Mouse (Mus musculus): Measurements from ENCODE around the gene Mymx. TPM values are rescaled to one million over a fixed set of nuclear protein-coding genes. Genes with fewer than 3 reads are reported as not detected.

The Mymx gene
- polyA plus RNA-seq, 1 experiment = 22.6 TPM

DNA sequence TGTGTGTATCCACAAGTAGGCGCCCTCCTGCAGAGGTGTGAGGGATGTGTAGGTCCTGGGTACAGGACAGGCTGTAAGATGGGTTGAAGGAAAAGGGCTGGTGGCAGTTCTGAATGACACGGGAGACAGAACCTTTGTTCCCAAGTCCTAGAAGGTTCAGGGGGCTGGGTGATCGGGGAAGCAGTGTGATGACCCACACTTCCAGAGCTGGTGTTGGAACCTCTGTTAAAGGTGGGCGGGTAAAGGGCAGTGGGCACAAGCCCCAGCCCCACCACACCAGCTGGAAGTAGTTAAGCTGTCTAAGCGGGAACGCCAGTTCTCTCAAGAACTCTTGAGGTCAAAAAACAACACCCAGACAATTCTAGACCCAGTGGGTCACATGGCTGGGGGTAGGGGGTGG, 11.5 kb downstream of the Mymx start:
- Histone ChIP-seq H3K36me3 (ENCODE audit: control insufficient read depth, insufficient read depth, low read length, poor library complexity, severe bottlenecking) (peaks cover 36% of the 10 kb centered on the region), H3K4me3 (ENCODE audit: low read depth, low read length) (no peak overlapping the region), H3K27me3 (ENCODE audit: control insufficient read depth, insufficient read depth, low read length, poor library complexity, severe bottlenecking) (no peaks in the 10 kb centered on the region), H3K9me3 (replicated peaks; ENCODE audit: control insufficient read depth, insufficient read depth, low read length, poor library complexity, severe bottlenecking) (no peaks in the 10 kb centered on the region), H3K27ac (ENCODE audit: insufficient read depth, low read length) (no peak overlapping the region), H3K9ac (ENCODE audit: low read depth, poor library complexity, severe bottlenecking) (no peak overlapping the region), H3K4me1 (ENCODE audit: control insufficient read depth, insufficient read depth, low read length) (peaks cover 3% of the 10 kb centered on the region)
- TF ChIP-seq EP300 (IDR thresholded peaks at IDR 0.05; ENCODE audit: insufficient read depth, low read depth, low read length) (no peak), CTCF (IDR thresholded peaks at IDR 0.05; ENCODE audit: low read depth, low read length) (no peak), POLR2A (IDR thresholded peaks at IDR 0.05; ENCODE audit: insufficient read depth, low read length) (no peak)

DNA sequence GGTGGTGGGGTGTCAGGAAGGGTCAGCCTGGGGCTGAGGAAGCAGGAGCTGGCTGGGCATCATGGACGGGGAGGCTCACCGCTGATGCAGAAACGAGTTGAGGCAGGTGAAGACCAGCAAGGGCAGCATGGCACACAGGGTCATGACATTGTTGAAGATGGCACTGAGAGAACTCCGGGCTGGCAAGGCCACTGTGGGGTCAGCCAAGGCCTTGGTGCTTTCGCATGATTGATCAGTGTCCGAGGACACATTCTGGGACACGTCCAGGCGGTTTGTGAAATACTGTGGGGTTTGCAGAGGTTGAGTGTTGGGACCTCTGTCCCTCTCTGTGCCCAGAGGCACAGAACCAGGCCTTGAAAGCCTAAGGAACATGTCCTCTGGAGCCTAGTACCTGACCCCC, 12.1 kb downstream of the Mymx start:
- Histone ChIP-seq H3K27ac (ENCODE audit: insufficient read depth, low read length) (no peak overlapping the region), H3K36me3 (ENCODE audit: control insufficient read depth, insufficient read depth, low read length, poor library complexity, severe bottlenecking) (peaks cover 36% of the 10 kb centered on the region), H3K4me3 (ENCODE audit: low read depth, low read length) (no peak overlapping the region), H3K9ac (ENCODE audit: low read depth, poor library complexity, severe bottlenecking) (no peak overlapping the region), H3K4me1 (ENCODE audit: control insufficient read depth, insufficient read depth, low read length) (peaks cover 3% of the 10 kb centered on the region), H3K27me3 (ENCODE audit: control insufficient read depth, insufficient read depth, low read length, poor library complexity, severe bottlenecking) (no peaks in the 10 kb centered on the region), H3K9me3 (replicated peaks; ENCODE audit: control insufficient read depth, insufficient read depth, low read length, poor library complexity, severe bottlenecking) (no peaks in the 10 kb centered on the region)
- TF ChIP-seq POLR2A (IDR thresholded peaks at IDR 0.05; ENCODE audit: insufficient read depth, low read length) (no peak), CTCF (IDR thresholded peaks at IDR 0.05; ENCODE audit: low read depth, low read length) (no peak), EP300 (IDR thresholded peaks at IDR 0.05; ENCODE audit: insufficient read depth, low read depth, low read length) (no peak)

DNA sequence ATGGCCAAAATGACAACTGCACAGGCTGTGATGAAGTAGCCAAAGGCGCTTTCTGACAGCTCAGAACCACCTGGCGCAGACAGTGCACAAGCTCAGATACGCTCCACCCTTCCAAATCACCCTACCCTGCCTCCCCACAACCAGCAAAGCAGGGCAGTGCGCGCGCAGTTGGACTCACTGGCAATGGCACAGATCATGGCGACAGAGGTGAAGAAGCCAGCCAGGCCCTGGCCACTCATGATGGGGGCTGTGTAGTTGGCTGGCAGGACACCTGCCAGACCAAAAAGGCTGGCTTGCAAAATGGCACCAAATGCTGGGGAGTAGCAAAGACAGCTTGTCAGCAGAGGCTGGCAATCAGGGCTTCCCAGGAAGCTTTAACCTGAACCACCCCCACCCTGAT, 12.7 kb downstream of the Mymx start:
- Histone ChIP-seq H3K27ac (ENCODE audit: insufficient read depth, low read length) (no peak overlapping the region), H3K4me3 (ENCODE audit: low read depth, low read length) (no peak overlapping the region), H3K9me3 (replicated peaks; ENCODE audit: control insufficient read depth, insufficient read depth, low read length, poor library complexity, severe bottlenecking) (no peaks in the 10 kb centered on the region), H3K9ac (ENCODE audit: low read depth, poor library complexity, severe bottlenecking) (no peak overlapping the region), H3K27me3 (ENCODE audit: control insufficient read depth, insufficient read depth, low read length, poor library complexity, severe bottlenecking) (no peaks in the 10 kb centered on the region), H3K36me3 (ENCODE audit: control insufficient read depth, insufficient read depth, low read length, poor library complexity, severe bottlenecking) (peaks cover 36% of the 10 kb centered on the region), H3K4me1 (ENCODE audit: control insufficient read depth, insufficient read depth, low read length) (peaks cover 3% of the 10 kb centered on the region)
- no peak for TF ChIP-seq EP300 (IDR thresholded peaks at IDR 0.05; ENCODE audit: insufficient read depth, low read depth, low read length)

DNA sequence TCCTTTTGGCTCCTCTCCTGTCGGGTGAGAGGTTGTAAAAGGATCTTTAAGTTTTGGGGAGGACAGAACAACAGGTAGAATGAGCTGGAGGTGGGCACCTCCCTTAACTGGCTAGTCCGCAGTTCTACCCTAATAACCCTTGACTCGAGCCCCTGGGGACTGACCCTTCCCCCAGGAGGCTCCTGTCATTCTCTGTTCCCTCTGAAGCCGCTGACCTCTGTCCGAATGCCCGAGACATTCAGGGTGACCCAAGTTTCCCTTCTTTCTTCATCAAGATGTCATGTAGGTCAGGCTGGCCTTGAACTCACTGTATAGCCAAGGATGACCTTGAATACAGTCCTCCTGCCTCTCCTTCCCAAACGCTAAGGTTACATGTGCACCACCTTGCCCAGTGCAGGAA, 13.5 kb downstream of the Mymx start:
- H3K36me3 ChIP-seq (ENCODE audit: control insufficient read depth, insufficient read depth, low read length, poor library complexity, severe bottlenecking) = peaks cover 36% of the 10 kb centered on the region
- no peak overlapping the region for H3K27ac ChIP-seq (ENCODE audit: insufficient read depth, low read length)
- H3K9ac ChIP-seq (ENCODE audit: low read depth, poor library complexity, severe bottlenecking) = no peak overlapping the region
- no peak for TF ChIP-seq CTCF (IDR thresholded peaks at IDR 0.05; ENCODE audit: low read depth, low read length)
- TF ChIP-seq POLR2A (IDR thresholded peaks at IDR 0.05; ENCODE audit: insufficient read depth, low read length) = no peak
- TF ChIP-seq EP300 (IDR thresholded peaks at IDR 0.05; ENCODE audit: insufficient read depth, low read depth, low read length) = no peak
- H3K4me1 ChIP-seq (ENCODE audit: control insufficient read depth, insufficient read depth, low read length) = peaks cover 3% of the 10 kb centered on the region
- H3K27me3 ChIP-seq (ENCODE audit: control insufficient read depth, insufficient read depth, low read length, poor library complexity, severe bottlenecking) = no peaks in the 10 kb centered on the region
- no peaks in the 10 kb centered on the region for H3K9me3 ChIP-seq (replicated peaks; ENCODE audit: control insufficient read depth, insufficient read depth, low read length, poor library complexity, severe bottlenecking)
- H3K4me3 ChIP-seq (ENCODE audit: low read depth, low read length) = no peak overlapping the region

DNA sequence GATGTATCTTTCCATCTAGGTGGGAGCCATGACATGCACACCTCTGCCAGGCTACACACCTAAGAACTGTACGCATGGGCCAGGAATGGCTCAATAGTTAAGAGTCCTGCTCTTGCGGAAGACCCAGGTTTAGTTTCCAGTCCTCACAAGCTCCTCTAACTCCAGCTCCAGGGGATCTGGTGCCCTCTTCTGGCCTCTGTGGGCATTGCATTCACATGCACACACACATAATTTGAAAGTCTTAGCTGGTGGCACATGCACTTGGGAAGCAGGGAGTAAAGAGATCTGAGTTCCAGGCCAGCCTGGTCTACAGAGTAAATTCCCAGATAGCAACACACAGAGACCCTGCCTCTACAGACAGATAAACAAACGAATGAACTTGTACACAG, 15.5 kb downstream of the Mymx start:
- Histone ChIP-seq H3K4me1 (ENCODE audit: control insufficient read depth, insufficient read depth, low read length) (peaks cover 3% of the 10 kb centered on the region), H3K27ac (ENCODE audit: insufficient read depth, low read length) (0 out of 2 replicates have a peak overlapping the region, but pooled peaks have one; percentile 40)

DNA sequence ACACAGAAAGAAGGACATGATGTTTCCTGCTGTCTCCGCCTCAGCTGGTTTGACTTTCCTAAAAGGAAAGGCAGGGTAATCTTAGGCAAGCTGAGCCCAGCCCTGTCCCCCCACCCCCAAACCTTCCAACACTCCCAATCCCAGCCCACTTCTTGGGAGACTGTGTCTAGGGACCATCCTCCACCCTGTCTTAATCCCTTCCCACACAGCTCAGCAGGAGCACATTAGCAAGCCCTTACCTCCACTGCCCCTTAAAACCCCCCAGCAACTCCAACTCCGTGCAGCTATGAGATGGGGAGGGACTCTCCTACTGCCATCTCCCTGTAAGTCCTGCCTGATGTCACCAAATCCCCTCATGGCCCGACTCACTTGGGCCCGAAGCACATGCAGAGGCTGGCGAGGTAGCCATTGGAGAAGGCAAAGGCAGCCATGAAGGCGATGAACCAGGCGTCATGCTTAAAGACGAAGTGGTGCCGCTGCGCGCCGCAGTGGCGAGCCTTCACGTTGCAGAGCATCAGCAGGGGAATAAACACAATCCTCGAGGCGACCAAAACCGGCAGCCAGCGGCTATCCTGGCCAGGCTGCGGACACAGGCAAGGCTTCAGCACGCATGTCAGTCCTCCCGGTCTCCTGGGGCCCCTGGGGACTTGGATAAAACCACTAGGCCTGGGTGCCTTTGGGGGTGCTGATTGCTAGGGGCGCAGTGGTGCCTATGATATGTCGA, 16.0 kb downstream of the Mymx start:
- peaks cover 2% of the 10 kb centered on the region for H3K4me1 ChIP-seq (ENCODE audit: control insufficient read depth, insufficient read depth, low read length)
- no peaks in the 10 kb centered on the region for H3K9me3 ChIP-seq (replicated peaks; ENCODE audit: control insufficient read depth, insufficient read depth, low read length, poor library complexity, severe bottlenecking)
- H3K4me3 ChIP-seq (ENCODE audit: low read depth, low read length) = no peak overlapping the region
- H3K9ac ChIP-seq (ENCODE audit: low read depth, poor library complexity, severe bottlenecking) = no peak overlapping the region
- peaks cover 36% of the 10 kb centered on the region for H3K36me3 ChIP-seq (ENCODE audit: control insufficient read depth, insufficient read depth, low read length, poor library complexity, severe bottlenecking)
- TF ChIP-seq EP300 (IDR thresholded peaks at IDR 0.05; ENCODE audit: insufficient read depth, low read depth, low read length) = no peak
- no peak for TF ChIP-seq CTCF (IDR thresholded peaks at IDR 0.05; ENCODE audit: low read depth, low read length)
- TF ChIP-seq POLR2A (IDR thresholded peaks at IDR 0.05; ENCODE audit: insufficient read depth, low read length) = no peak
- no peaks in the 10 kb centered on the region for H3K27me3 ChIP-seq (ENCODE audit: control insufficient read depth, insufficient read depth, low read length, poor library complexity, severe bottlenecking)
- peak overlapping the region; percentile 40 for H3K27ac ChIP-seq (ENCODE audit: insufficient read depth, low read length)

More for the DNA sequence above, 15.5 kb downstream of the Mymx start:
- Histone ChIP-seq H3K9ac (ENCODE audit: low read depth, poor library complexity, severe bottlenecking) (no peak overlapping the region), H3K4me3 (ENCODE audit: low read depth, low read length) (no peak overlapping the region), H3K9me3 (replicated peaks; ENCODE audit: control insufficient read depth, insufficient read depth, low read length, poor library complexity, severe bottlenecking) (no peaks in the 10 kb centered on the region), H3K27me3 (ENCODE audit: control insufficient read depth, insufficient read depth, low read length, poor library complexity, severe bottlenecking) (no peaks in the 10 kb centered on the region), H3K36me3 (ENCODE audit: control insufficient read depth, insufficient read depth, low read length, poor library complexity, severe bottlenecking) (peaks cover 36% of the 10 kb centered on the region)
- peak; percentile 75 for TF ChIP-seq CTCF (IDR thresholded peaks at IDR 0.05; ENCODE audit: low read depth, low read length)
- TF ChIP-seq POLR2A (IDR thresholded peaks at IDR 0.05; ENCODE audit: insufficient read depth, low read length) = no peak
- no peak for TF ChIP-seq EP300 (IDR thresholded peaks at IDR 0.05; ENCODE audit: insufficient read depth, low read depth, low read length)
